Mouse (Mus musculus) embryonic facial prominence, embryonic 11.5 days (tissue): Measurements from ENCODE around the gene Nfib. TPM values are rescaled to one million over a fixed set of nuclear protein-coding genes. Genes with fewer than 3 reads are reported as not detected.
A peak's percentile ranks its signal among the peaks of the same experiment; 100 is the strongest.

Source experiments
- ATAC-seq: fragments of 200-750 bp; cut with Nextera tagmentation; replicated peaks from 2 replicates; pipeline ENCODE4 v1.8.0; 2017; ENCODE audit warnings: low read depth; ENCODE audit not compliant: insufficient number of reproducible peaks, low FRiP score, low TSS enrichment
- DNase-seq: peaks from one replicate; pipeline ENCODE4 v3.0.0-alpha.2; 2015; ENCODE audit warnings: low spot score
- H3K27ac ChIP-seq: fragments of 300-500 bp; sonication (generic); replicated peaks from 2 replicates; pipeline ENCODE4 v1.5.1; 2014; ENCODE audit warnings: mild to moderate bottlenecking, low read depth, low read length, control low read depth
- H3K27me3 ChIP-seq: fragments of 300-500 bp; sonication (generic); 2 replicates; pipeline ENCODE4 v1.6.1; 2014; ENCODE audit warnings: mild to moderate bottlenecking, low read length, moderate library complexity, mixed read lengths; ENCODE audit not compliant: control insufficient read depth, insufficient read depth
- H3K36me3 ChIP-seq: fragments of 300-500 bp; sonication (generic); replicated peaks from 2 replicates; pipeline ENCODE4 v1.6.1; 2014; ENCODE audit warnings: low read depth, mild to moderate bottlenecking, low read length, moderate library complexity, mixed read lengths; ENCODE audit not compliant: control insufficient read depth, insufficient read depth
- H3K4me1 ChIP-seq: fragments of 300-500 bp; sonication (generic); 2 replicates; pipeline ENCODE4 v1.6.1; 2014; ENCODE audit warnings: low read length, mixed read lengths; ENCODE audit not compliant: control insufficient read depth, insufficient read depth
- H3K4me2 ChIP-seq: fragments of 300-500 bp; sonication (generic); 2 replicates; pipeline ENCODE4 v1.6.1; 2014; ENCODE audit warnings: low read depth, mild to moderate bottlenecking, control low read depth, low read length, moderate library complexity
- H3K4me3 ChIP-seq: fragments of 300-500 bp; sonication (generic); 2 replicates; pipeline ENCODE4 v1.5.1; 2014; ENCODE audit warnings: low read depth, low read length, control low read depth
- H3K9ac ChIP-seq: fragments of 300-500 bp; sonication (generic); replicated peaks from 2 replicates; pipeline ENCODE4 v1.6.1; 2014; ENCODE audit warnings: mild to moderate bottlenecking, control low read depth, low read length
- H3K9me3 ChIP-seq: fragments of 300-500 bp; sonication (generic); replicated peaks from 2 replicates; pipeline ENCODE4 v1.6.1; 2016; ENCODE audit warnings: mild to moderate bottlenecking, low read length, inconsistent platforms, mixed read lengths; ENCODE audit not compliant: control insufficient read depth
- WGBS: fragments of 180-500 bp; shearing (Covaris S2); extraction: QIAGEN DNeasy Blood & Tissue Kit; methylation state at CpG from one replicate; pipeline ENCODE4 v1.1.7; 2014; 5-methylcytosine and 5-hydroxymethylcytosine counted together
- polyA plus RNA-seq: library from polyadenylated mRNA; unstranded; fragments of >200 nt; fragmentation: Nextera tagmentation; extraction: Ambion mirVana; gene quantifications from 2 replicates; pipeline ENCODE4 v1.2.1, GENCODE M21; 2014

Gene Nfib
- polyA plus RNA-seq, 1 experiment from 2014 or later = 30.9 TPM

GRCm38 (mm10) chr4:82661215-82661614 lies 44.3 kb downstream of the Nfib start:
- Histone ChIP-seq H3K4me3 (no peak overlapping the region), H3K9me3 (no peaks in the 10 kb centered on the region), H3K36me3 (no peaks in the 10 kb centered on the region), H3K4me1 (no peaks in the 10 kb centered on the region), H3K9ac (no peak overlapping the region), H3K27ac (no peak overlapping the region), H3K4me2 (no peak overlapping the region), H3K27me3 (no peaks in the 10 kb centered on the region)
- 87% methylated on average over 7 of the region's 7 CpGs for WGBS
- no peak for DNase-seq
- no peak for ATAC-seq

- no peaks in the 10 kb centered on the region for H3K9me3 ChIP-seq
- DNase-seq (no peak), ATAC-seq (no peak)
- H3K4me1 ChIP-seq = no peaks in the 10 kb centered on the region
- no peak overlapping the region for H3K4me3 ChIP-seq
- H3K27me3 ChIP-seq = no peaks in the 10 kb centered on the region
- 82% methylated on average over 5 of the region's 5 CpGs for WGBS
- no peak overlapping the region for H3K27ac ChIP-seq
- no peak overlapping the region for H3K4me2 ChIP-seq
- no peak overlapping the region for H3K9ac ChIP-seq
- H3K36me3 ChIP-seq = no peaks in the 10 kb centered on the region
Measured at GRCm38 (mm10) chr4:82645679-82646078, 59.9 kb downstream of the Nfib start.

DNA sequence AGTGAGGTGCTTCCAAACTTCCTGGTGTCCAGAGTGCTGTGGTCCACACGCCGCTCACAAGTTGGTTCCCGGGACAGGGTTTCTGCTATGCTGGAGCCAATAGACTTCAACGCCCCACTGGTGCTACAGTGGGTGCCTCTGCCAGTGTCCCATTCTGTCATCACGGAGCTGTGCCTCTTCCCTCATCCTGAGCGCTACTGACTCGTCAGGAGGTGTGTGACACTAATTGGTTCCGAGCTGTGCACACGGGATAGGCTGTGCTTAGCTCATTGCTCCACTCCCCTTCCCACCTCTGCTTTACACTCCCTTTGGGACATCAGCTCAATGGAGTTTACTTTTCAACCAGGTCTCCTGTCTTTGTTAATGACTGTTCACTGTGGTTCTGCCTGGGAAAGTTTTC lies 60.8 kb downstream of the Nfib start:
- ATAC-seq (no peak), DNase-seq (no peak)
- no peaks in the 10 kb centered on the region for H3K27me3 ChIP-seq
- H3K9me3 ChIP-seq = no peaks in the 10 kb centered on the region
- H3K4me2 ChIP-seq = no peak overlapping the region
- 66% methylated on average over 9 of the region's 9 CpGs for WGBS
- no peak overlapping the region for H3K27ac ChIP-seq
- no peak overlapping the region for H3K9ac ChIP-seq
- no peaks in the 10 kb centered on the region for H3K4me1 ChIP-seq
- no peaks in the 10 kb centered on the region for H3K36me3 ChIP-seq
- H3K4me3 ChIP-seq = no peak overlapping the region

- Histone ChIP-seq H3K27ac (no peak overlapping the region), H3K4me3 (no peak overlapping the region), H3K9me3 (no peaks in the 10 kb centered on the region), H3K4me2 (no peak overlapping the region), H3K4me1 (no peaks in the 10 kb centered on the region), H3K36me3 (no peaks in the 10 kb centered on the region), H3K9ac (no peak overlapping the region), H3K27me3 (no peaks in the 10 kb centered on the region)
- WGBS = 88% methylated on average over 5 of the region's 5 CpGs
- no peak for ATAC-seq
- DNase-seq = no peak
Measured at GRCm38 (mm10) chr4:82643734-82644085, 61.8 kb downstream of the Nfib start.

GRCm38 (mm10) chr4:82643022-82643733 lies 62.4 kb downstream of the Nfib start:
- WGBS = 60% methylated on average over 6 of the region's 6 CpGs
- Histone ChIP-seq H3K36me3 (no peaks in the 10 kb centered on the region), H3K9me3 (no peaks in the 10 kb centered on the region), H3K4me3 (no peak overlapping the region), H3K27ac (no peak overlapping the region), H3K27me3 (no peaks in the 10 kb centered on the region), H3K9ac (no peak overlapping the region), H3K4me1 (no peaks in the 10 kb centered on the region), H3K4me2 (no peak overlapping the region)
- DNase-seq = peak; percentile 64
- 0 out of 2 replicates have a peak, but pooled peaks have one; percentile 44 for ATAC-seq

DNA sequence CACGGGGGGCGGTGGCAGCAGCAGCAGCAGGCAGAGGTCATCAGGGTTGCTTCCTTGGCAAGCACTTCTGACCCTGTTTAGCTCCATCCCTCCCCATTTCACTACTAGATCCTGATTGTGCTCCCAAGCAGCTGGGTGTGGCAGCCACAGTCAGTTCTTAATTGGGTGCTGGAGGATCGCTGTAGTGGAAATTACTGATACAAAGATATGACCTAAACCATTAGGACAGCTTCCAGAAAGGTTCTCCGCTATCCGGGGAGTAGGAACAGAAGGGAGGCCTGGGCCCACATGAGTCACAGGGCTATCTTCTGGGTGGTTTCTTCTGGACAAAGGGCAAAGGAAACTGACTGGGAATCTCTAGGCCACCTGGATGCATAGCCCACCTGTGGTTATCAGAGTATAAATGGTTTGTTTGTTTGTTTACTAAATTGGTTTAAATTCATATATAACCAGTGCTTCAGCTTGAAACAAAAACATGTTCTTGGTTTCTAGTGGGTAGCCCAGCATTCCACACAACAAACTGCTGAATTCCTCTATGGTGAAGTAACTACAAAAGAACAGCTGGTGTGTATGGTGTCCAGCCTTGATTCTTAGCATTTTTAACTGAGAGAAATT lies 64.4 kb downstream of the Nfib start:
- no peaks in the 10 kb centered on the region for H3K4me1 ChIP-seq
- WGBS = 75% methylated on average over 5 of the region's 5 CpGs
- no peak overlapping the region for H3K9ac ChIP-seq
- no peak overlapping the region for H3K4me3 ChIP-seq
- no peaks in the 10 kb centered on the region for H3K36me3 ChIP-seq
- DNase-seq (no peak), ATAC-seq (no peak)
- H3K9me3 ChIP-seq = no peaks in the 10 kb centered on the region
- no peaks in the 10 kb centered on the region for H3K27me3 ChIP-seq
- H3K4me2 ChIP-seq = no peak overlapping the region
- H3K27ac ChIP-seq = no peak overlapping the region

DNA sequence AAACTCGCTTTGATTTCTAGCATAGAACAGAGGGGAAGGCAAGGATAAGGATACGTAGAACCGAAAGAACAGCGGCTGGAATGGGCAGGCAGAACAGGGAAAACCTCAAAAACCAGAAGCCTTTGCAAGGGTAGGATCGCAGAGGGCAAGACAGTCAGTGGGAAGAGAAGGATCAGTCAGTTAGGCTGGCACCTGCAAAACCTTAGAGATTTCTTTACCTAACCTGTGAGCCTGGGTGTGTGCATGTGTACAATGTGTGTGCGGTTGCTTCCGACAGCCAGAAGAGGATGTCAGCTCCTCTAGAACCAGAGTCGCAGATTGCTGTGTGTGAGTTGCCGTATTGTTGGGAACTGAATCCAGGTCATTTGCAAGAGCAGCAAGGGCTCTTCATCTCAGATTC lies 67.3 kb downstream of the Nfib start:
- Histone ChIP-seq H3K4me3 (no peak overlapping the region), H3K4me2 (no peak overlapping the region), H3K4me1 (no peaks in the 10 kb centered on the region), H3K27me3 (no peaks in the 10 kb centered on the region), H3K36me3 (no peaks in the 10 kb centered on the region), H3K27ac (no peak overlapping the region), H3K9ac (no peak overlapping the region), H3K9me3 (no peaks in the 10 kb centered on the region)
- DNase-seq (no peak), ATAC-seq (no peak)
- 94% methylated on average over 9 of the region's 9 CpGs for WGBS

GRCm38 (mm10) chr4:82637633-82638032 lies 67.9 kb downstream of the Nfib start:
- H3K27me3 ChIP-seq = no peaks in the 10 kb centered on the region
- DNase-seq (no peak), ATAC-seq (no peak)
- H3K36me3 ChIP-seq = no peaks in the 10 kb centered on the region
- no peak overlapping the region for H3K27ac ChIP-seq
- H3K4me1 ChIP-seq = no peaks in the 10 kb centered on the region
- H3K4me2 ChIP-seq = no peak overlapping the region
- no peak overlapping the region for H3K4me3 ChIP-seq
- H3K9me3 ChIP-seq = no peaks in the 10 kb centered on the region
- no peak overlapping the region for H3K9ac ChIP-seq
- WGBS = 89% methylated on average over 4 of the region's 4 CpGs
